Mouse (Mus musculus) 416B (cell line): ENCODE results near the gene Ldhc.
A peak's percentile ranks its signal among the peaks of the same experiment; 100 is the strongest.
"Not testable (repeated sequence)": the region's sequence is repeated elsewhere in the genome, so short reads cannot be mapped to it uniquely, and the experiment has no call there.

Experiments
- DNase-seq: peaks from one replicate; pipeline ENCODE4 v3.0.0; 2011; ENCODE audit warnings: low read depth

Gene Ldhc

DNA sequence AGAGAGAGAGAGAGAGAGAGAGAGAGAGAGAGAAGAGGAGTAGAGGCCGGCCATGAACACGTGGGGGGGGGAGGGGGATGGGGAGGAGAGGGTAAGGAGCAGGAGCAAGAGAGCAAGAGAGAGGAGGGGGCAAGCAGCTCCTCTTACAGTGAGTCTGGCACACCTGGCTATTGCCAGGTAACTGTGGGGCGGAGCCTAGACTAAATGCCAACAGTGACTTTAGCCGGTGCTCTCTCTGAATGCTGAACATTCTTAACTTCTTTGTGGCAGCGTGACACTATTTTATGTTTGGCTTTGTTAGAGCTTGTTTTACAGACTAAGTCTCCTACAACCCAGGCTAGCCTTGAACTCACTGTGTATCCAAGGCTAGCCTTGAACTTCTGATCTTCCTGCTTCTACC lies 18.7 kb upstream of the Ldhc start:
- peak; percentile 28 for DNase-seq

DNA sequence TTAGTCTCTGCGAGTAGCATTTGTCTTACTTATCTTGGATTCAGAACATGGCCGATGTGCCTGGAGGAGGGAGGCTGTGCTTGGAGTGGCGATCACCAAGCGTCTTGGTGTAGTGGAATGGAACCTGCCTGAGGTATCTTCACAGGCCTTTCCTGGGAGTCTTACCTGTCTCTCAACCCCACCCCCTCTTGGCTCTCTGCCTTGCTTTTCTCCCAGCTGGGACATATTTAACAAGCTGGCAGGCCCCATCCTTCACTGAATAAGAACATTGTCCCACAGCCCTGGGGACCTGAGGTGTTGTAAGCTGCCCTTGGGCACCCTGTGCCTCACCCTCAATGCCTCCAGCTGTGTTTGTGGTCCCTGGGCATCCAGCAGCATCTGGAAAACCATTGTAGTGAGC lies 17.4 kb upstream of the Ldhc start:
- DNase-seq = no peak

DNA sequence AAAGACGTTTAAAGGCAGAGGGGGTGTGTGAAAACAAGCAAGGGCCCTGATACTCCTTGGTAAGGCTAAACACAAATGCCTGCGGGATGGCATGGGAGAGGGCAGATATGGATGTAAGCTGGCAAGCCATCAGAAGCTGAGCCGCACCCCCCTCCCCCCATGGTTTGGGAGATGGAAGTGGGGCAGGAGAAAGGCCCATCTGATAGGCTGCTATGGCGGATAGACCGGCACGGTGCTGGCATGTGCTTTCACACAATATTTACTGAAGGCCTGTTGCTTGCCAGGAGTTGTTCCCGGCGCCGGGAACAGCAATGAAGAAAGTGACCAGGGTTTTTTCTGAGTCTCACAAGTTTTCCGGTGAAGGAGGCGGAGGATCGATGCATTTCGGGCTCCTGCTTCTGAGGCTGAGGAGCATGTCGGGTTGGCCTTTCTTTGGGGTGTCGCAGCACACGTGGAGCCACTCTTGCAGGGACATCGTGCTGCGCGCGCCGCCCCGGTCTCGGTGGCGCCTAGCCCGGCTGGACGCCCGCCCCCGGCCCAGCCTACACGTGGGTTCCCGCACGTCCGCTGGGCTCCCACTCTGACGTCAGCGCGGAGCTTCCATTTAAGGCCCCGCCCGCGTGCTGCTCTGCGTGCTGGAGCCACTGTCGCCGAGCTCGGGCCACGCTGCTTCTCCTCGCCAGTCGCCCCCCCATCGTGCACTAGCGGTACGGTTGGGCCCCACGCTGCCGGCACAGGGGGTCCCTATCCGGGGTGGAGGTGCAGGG lies 15.6 kb upstream of the Ldhc start:
- DNase-seq = peak; percentile 97

DNA sequence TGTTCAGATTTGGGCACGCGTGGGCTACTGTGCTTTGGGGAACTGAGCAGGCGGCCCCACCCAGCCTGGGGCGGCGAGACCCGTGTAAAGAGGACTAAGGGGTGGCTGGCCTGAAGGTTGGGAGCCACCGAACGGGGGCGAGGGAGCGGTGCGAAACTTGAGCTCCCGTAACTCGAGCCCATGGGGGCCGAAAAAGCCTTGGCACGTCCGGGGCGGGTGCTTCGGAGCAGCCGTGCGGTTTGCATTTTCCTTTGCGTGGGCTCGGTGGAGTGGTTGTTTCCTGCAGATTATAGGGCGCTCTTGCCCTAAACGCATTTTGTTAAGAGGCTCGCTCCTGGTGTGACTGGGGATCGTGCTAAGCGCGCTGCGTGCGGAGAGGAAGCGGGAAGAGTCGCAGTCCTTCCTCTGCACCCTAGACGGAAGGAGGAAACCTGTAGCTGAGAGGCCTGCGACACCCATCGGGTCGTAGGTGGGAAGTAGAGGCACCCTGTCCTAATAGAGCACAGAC lies 15.0 kb upstream of the Ldhc start:
- peak; percentile 80 for DNase-seq

DNA sequence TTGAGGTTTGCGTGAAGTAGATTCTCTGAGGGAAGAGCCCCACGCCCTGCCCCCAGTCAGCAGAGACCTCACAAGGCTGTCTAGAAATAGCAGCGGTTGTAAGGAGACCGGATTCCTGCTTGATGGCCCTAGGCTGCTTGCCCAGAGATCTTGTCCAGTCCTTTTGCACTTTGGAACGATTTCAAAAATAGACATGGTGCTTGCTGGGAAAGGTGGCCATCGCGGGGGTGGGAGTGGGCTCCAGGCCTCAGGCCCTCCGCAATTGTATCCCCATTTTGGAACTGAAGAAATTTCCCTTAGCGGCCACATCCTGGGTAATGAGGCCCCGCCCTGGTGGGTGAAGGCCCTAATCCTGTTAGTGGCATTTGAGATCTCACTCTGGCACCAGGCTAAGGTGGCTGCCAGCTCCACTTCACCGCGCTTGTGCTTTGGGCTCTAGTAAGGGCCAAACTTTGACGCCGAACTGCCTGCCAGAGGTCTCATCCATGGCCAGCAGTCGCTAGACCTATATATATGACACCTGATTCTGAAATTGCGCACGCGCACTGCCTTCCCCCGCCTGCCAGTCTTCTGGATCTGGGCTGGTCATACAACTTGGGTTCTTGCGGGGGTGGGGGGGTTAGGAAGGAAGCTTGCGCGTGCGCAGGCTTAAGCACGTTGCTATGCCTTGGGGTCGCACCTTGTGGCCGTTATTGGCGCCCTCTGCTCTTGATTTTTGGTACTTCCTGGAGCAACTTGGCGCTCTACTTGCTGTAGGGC lies 14.3 kb upstream of the Ldhc start:
- DNase-seq = peak; percentile 88

DNA sequence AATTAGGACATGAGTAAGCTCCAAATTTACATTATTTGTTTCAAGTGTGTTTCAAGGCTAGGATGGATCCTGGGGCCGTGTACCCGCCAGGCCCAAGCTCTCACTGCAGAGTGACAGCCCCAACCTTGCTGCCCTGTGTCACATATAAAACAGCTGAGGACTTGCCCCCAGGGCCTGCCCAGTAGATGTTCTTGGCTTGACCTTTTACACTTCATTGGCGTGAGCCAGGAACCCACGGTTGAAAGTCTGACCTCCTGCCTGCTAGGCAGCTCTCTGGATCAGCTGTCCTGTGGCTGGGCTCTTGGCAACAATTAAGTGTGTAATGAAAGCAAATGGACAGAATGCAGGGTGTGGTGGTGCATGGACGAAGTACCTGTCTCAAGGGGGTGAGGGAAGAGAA lies 11.7 kb upstream of the Ldhc start:
- DNase-seq = no peak

DNA sequence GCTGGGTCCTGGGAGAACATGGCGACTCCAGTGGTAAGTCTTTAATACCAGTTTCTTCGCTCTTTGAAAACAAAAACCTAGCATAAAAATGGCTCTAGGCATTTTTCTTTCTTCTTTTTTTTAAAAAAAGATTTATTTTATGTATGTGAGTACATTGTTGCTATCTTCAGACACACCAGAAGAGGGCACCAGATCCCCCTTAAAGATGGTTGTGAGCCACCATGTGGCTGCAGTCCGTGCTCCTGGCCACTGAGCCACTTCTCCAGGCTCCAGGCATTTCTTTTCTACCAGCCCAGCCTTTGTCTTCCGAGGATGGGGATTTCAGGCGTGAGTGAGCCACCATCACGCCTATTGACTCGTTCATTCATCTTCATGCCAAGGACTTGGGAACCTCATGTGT lies 10.0 kb upstream of the Ldhc start:
- DNase-seq = no peak

DNA sequence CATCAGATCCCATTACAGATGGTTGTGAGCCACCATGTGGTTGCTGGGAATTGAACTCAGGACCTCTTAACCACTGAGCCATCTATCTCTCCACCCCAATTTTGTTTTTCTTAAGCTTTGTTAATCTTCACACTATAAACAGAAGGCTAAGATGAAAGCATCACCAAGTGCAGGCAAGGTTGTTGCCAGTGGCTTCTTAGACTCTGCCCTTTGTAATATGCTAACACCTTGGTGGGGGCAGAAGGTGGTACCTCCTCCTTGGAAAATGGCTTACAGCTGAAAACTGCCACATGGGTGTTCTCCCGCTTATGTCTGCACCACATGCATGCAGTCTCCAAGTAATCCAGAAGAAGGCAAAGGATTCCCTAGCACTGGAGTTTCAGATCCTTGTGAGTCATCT lies 8.3 kb upstream of the Ldhc start:
- DNase-seq = no peak

DNA sequence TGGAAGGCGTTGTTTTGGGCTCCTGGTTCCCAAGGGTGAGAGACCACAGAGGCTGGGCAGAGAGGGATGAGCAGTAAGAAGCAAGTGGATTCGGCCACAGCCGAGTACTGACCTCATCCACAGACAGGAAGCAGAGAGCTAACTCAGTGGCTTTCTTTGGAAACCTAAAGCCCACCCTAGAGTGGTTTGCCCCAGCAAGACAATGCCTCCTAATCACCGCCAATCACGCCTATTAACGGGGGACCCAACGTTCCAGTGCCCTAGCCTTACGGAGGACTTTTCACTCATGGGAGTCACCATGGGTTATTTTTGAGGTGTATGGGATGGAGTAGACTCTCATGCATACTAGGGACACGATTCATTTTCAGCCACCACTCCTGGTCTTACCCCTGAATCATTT lies 7.6 kb upstream of the Ldhc start:
- no peak for DNase-seq

DNA sequence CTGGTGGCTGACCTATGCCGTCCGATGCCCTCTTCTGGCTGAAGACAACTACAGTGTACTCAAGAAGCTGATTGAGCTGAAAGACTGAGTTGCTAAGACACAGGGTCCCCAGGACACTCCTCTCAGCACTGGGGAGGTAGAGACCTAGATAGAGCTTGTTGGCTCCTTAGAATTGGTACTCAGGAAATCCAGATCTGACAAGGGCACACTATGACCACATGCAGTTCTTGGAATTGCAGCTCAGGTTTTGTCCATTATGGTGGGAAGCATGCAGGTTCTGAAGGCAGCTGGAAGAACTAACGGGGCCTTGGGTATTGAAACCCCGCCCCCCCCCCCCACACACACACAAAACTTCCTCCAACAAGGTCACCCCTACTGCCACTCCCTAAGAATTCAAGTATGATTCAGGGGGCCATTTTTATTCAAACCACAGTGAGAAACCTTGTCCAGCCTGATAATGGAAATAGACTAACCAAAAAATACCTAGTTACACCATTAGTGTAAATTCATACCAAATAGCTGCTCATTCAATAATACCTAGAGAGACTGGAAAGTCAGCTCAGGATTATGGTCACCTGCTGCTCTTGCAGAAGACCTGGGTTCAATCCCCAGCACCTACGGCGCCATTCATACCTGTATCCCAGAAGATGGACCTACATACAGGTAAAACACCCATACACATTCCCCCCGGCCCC lies 5.0 kb upstream of the Ldhc start:
- DNase-seq = peak; percentile 63

DNA sequence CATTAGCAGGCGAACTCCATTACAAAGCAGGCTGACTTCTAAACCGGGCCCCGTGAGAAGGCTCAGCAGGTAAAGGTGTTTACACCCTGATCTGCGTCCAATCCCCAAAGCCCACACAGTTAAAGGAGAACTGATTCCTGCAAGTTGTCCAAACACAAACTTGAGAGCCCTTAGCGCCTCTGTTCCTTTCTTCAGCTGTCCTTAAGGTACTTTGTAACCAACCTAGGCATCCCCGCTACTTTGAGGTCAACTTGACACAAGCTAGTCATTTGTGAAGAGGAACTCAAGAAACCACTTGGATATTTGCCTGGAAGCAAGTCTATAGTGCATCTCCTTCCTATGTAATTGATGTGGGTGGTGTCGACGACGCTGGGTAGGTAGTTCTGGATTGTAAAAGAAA lies 3.6 kb upstream of the Ldhc start:
- DNase-seq = peak; percentile 62

DNA sequence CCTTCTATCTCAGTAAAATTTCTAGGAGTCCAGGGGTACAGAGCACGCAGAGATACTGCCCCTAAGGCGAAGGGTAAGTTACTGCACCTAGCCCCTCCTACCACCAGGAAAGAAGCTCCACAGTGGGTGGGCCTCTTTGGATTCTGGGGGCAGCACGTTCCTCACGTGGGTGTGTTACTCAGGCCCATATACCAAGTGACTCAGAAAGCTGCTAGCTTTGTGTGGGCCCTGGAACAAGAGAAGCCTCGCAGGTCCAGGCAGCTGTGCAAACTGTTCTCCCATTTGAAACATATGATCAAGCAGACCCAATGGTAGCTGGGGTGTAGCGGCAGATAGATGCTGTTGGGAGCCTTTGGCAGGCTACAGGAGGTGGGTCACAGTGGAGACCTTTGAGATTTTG lies 2.0 kb upstream of the Ldhc start:
- no peak for DNase-seq

DNA sequence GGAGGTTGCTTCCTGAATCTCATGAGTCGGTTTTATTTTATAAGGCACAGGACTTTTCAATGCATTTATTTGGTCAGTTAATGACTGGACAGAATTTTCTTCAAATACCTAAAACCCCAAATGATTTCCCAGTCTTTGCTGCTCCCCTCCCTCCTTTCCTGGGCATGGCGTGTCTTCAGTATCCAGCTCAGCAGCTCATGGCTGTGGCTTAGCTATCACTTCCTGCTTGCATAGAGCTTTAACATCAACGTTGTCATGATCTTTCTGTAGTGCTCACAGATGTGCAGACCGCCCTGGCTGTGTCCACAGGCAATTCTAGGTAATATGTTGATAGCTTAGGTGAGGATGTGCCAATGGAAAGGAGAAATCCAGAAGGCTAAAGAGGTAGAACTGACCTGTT lies 11.0 kb downstream of the Ldhc start:
- peak; percentile 80 for DNase-seq

DNA sequence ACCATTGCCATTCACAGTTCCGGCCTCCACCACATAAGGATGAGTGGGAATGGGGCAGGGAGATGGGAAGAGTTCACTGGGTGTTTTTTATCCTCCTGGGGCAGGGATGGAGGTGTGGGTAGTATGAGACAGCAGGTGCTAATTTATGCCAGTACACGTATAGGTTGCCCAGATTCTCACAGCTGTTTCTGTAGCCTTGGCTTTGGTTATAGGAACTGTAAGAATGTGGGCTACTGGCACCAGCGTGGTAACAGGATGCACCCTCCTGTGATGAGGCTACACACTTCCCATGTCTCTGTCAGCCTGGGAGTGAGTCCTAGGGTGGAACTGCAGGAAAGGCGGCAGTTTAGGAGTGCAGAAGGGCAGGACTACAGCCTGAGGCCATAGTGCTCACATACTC lies 15.8 kb downstream of the Ldhc start:
- no peak for DNase-seq

DNA sequence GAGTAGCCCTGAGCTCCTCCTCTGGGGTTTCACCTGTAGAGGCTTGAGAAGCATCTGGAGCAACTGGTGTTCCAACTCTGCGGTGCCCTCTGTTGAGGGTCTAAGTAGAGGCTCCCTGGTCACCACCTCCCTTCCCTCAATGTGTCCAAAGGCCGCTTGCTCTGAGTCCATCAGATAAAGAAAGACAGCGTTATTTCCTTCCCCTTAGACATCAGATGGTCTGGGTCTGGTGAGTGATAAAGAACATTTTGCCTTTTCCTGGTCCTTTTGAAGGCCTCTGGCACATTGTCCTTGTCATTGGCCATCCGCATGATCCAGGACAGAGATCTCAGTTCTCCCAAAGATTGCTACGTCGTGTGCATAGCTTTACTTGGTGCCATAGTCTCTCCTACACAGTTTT lies 16.3 kb downstream of the Ldhc start:
- peak; percentile 74 for DNase-seq

DNA sequence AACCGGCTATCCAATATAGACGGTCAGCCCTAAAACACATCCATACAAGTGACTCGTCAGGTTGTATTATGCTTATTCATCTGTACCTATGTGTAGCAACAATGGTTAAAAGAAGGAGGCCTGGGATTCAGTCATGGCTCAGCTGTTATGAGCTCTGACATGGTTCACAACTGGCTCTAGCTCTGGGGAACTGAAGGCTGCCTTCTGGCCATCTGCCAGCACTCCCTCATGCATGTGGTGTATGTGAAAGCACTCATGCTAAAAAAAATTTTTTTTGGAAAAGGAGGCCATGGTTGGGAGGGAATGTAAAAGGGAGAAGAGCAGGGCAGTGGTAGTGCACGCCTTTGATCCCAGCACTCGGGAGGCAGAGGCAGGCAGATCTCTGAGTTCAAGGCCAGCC lies 18.8 kb downstream of the Ldhc start:
- DNase-seq = peak; percentile 37

DNA sequence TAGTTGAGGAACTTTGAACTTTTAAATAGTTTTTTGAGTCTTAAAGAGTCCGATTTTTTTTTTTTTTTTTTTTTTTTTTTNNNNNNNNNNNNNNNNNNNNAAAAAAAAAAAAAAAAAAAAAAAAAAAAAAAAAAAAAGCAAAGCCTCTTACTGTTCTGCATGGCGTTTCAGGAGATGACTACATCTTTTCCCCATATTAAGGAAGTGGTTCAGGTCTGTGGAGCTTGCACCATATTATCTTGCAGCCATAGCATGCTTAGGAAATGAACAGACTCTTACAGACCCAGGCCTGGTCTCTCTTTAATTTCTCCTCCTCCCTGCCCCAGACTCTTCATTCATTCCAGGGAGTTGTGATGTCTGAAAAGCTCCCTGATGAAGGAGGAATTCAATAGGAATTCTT lies 20.0 kb downstream of the Ldhc start:
- peak; percentile 92 for DNase-seq

DNA sequence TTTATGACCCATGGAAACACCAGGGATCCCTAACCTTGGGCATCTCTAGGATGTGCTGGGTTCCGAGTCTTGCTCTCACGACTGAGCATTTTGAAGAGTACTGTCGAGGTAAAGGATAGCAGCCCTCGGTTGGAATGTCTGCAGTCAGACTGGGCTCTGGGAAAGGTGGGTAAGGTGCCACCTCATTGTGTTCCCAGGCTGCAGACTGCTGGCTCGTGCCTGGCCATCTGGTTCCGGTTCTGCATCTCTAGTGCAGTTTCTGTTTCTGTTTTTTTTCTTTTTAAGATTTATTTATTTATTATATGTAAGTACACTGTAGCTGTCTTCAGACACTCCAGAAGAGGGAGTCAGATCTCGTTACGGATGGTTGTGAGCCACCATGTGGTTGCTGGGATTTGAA lies 20.9 kb downstream of the Ldhc start:
- not testable (repeated sequence) for DNase-seq

DNA sequence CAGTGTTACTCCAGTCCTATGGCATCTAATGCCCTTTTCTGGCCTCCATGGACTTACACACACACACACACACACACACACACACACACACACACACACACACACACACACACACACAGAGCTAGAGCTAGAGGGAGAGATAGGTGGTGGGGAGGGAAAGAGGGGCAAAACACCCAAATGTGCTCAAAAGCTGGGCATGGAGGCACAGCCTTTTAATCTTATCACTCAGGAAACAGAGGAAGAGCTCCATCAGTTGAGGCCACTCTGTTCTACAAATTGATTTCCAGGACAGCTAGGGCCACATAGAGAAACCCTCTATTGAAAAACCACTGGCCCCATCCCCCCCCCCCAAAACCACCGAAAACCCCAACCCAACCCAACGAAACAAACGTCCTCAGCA lies 22.3 kb downstream of the Ldhc start:
- DNase-seq = peak; percentile 95

DNA sequence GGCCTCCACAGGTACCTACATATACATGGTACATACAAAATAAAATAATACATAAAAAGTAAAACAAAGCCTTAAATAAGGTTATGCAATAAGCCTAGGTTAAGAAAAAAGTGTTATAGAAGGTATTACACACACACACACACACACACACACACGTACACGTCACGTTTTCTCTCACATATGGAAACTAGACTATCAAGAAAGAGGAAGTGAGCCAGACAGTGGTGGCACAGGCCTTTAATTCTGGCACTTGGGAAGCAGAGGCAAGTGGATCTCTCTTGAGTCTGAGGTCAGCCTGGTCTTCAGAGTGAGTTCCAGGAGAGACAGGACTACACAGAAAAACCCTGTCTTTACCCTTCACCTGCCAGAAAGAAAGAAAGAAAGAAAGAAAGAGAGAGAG lies 34.5 kb downstream of the Ldhc start:
- DNase-seq = peak; percentile 49

DNA sequence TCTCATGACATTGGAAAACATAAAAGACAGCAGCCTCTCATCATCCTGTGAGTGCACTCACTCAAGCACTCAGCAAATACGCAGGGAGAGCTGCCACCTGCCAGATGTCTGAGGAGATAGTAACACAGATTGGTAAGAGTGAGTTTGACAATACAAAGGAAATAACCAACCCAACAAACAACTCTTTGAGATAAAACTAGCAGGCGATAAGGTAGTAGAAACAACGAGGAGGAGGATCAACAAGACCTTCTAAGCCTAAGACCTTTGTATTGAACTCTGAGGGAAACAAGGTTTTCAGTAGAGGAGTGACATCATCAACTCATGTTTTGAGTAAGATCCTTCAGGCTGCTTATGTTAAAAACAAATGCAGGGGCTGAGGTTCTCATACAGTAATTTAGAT lies 38.3 kb downstream of the Ldhc start:
- DNase-seq = no peak

DNA sequence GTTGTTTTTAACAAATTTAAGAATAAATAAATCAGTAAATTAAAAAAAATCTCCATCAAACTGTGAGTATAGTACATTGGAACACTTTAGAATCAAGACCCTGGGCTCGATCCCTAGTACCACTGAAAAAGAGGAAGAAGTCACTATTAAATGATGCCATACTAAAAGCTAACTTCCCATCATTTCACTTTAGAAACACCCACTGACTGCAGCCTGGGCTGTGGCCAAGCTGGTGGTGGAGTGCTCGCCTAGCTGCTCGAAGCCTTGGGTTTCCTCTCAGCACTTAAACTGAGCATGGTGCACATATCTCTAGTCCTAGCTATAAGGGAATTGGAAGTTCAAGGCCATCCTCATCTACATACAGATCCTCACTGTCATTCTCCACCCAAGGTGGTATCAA lies 50.2 kb downstream of the Ldhc start:
- DNase-seq = peak; percentile 18

DNA sequence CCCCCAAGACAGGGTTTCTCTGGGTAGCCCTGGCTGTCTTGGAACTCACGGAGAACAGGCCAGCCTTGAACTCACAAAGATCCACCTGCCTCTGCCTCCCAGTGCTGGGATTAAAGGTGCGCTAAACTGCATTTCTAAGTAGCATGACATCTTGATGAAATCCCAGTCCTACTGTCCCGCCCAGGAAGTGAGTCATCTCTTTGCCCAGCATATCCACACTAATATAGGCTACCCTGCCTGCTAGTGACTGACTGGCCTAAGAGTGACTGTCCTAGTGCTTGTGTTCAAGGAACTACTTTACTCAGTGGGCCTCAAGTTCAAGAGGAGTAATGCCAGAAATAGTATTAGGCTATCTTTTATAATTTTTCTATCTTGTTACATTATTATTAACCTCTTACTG lies 55.4 kb downstream of the Ldhc start:
- DNase-seq = peak; percentile 75
